Mouse (Mus musculus): ENCODE measurements around the gene Btg3.

- TF ChIP-seq CTCF (IDR thresholded peaks at IDR 0.05; ENCODE audit: low read depth) (no peak), EP300 (IDR thresholded peaks at IDR 0.05; ENCODE audit: low read depth) (no peak)
Observed at GRCm38 (mm10) chr16:78337226-78337625, 39.8 kb downstream of the Btg3 start.

All from heart, postnatal 0 days (tissue).